Mouse (Mus musculus) cortical plate, adult 2 months (tissue): ENCODE measurements at regions not wholly inside any gene's neighbourhood (a gene's known extent, or its start where the extent isn't known, plus 50 kb on each side); places are given as distances from the start of the nearest gene placed in this dataset.

Source experiments
- H3K27ac ChIP-seq: fragments of 200-500 bp; 2 replicates; pipeline ENCODE4 v1.5.1; 2012; ENCODE audit warnings: low read length, control low read depth, inconsistent platforms; ENCODE audit not compliant: insufficient read depth
- H3K4me1 ChIP-seq: fragments of 200-500 bp; 2 replicates; pipeline ENCODE4 v1.6.1; 2011; ENCODE audit warnings: low read length; ENCODE audit not compliant: control insufficient read depth, insufficient read depth
- H3K4me3 ChIP-seq: fragments of 200-500 bp; 2 replicates; pipeline ENCODE4 v1.5.1; 2011; ENCODE audit warnings: mild to moderate bottlenecking, low read length, control low read depth; ENCODE audit not compliant: insufficient read depth
- CTCF ChIP-seq: fragments of 200-500 bp; IDR thresholded peaks from 2 replicates; pipeline ENCODE4 v1.5.1; 2011; ENCODE audit warnings: mild to moderate bottlenecking, control low read depth, low read length; ENCODE audit not compliant: insufficient read depth; ENCODE audit errors: extremely low read depth
- POLR2A ChIP-seq: fragments of 200-500 bp; IDR thresholded peaks from 2 replicates; pipeline ENCODE4 v1.6.1; 2011; ENCODE audit warnings: mild to moderate bottlenecking, low read length, control low read depth; ENCODE audit not compliant: insufficient read depth; ENCODE audit errors: extremely low read depth

DNA sequence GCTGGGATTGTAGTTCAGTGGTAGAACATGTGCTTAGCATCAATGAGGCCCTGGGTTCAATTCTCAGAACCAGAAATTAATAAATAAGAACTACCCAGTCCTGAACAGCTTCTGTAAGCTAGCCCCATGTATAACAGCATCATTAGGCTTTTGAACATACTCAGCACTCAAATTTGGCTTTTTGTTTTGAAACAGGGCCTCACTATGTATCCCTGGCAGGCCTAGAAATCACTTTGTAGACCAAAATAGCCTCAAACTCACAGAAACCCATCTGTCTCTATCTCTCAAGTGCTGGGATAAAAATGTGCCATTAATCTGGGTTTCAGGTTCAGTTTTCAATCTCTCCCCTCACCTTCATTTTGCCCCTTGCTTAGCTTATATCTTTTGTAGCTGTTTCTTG lies 66.6 kb upstream of the Cul1 start:
- Histone ChIP-seq H3K4me3 (no peak overlapping the region), H3K27ac (no peak overlapping the region), H3K4me1 (no peaks in the 10 kb centered on the region)
- no peak for TF ChIP-seq CTCF
- TF ChIP-seq POLR2A: no peak

DNA sequence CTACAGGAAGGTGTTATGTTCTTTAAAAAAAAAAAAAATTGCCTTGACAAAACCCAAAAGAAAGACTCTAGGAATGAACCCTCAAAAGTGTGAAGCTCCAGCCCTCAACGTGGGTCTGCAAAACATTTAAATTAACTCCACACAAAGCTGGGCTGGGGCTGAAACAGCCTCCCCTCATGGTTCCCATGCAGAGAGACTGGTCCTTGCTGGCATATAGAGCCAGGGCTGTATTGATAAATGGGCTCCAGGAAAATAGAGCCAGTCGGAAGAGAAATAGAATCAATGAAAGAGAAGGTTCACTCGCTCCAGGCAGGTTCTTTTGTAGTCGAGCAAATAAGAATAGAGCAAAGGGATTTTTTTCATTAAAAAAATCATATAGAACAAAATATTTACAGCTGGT lies 63.3 kb upstream of the Cul1 start:
- Histone ChIP-seq H3K4me1 (no peaks in the 10 kb centered on the region), H3K27ac (no peak overlapping the region), H3K4me3 (no peak overlapping the region)
- no peak for TF ChIP-seq POLR2A
- TF ChIP-seq CTCF: no peak

DNA sequence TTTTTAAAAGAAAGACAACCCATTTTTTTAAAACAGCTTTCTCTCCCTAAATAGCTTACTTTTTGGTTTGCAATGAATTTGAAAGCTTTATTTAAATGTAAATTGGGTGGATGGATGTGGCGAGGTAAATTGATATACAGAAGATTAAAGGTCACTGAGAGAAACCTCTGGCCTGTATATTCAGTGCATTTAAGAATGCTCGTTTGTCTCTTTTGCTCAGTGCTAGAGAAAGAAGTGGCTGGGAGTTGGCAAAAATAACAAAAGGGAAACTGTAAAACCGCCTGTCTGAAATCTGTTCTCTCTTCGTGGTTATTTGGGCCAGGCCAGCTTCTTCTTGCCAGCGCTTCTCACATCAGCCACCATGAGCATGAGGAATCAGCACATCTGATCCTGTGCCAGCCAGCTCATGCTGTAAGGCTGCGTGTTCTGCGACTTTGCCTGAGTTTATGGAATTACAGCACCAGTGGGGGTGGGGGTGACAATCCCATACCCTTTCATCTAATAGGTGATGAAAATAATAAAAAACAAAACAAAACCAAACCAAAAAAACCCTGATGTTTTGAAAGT lies 62.7 kb upstream of the Cul1 start:
- H3K4me3 ChIP-seq: no peak overlapping the region
- no peaks in the 10 kb centered on the region for H3K4me1 ChIP-seq
- TF ChIP-seq POLR2A: no peak
- no peak for TF ChIP-seq CTCF
- no peak overlapping the region for H3K27ac ChIP-seq

DNA sequence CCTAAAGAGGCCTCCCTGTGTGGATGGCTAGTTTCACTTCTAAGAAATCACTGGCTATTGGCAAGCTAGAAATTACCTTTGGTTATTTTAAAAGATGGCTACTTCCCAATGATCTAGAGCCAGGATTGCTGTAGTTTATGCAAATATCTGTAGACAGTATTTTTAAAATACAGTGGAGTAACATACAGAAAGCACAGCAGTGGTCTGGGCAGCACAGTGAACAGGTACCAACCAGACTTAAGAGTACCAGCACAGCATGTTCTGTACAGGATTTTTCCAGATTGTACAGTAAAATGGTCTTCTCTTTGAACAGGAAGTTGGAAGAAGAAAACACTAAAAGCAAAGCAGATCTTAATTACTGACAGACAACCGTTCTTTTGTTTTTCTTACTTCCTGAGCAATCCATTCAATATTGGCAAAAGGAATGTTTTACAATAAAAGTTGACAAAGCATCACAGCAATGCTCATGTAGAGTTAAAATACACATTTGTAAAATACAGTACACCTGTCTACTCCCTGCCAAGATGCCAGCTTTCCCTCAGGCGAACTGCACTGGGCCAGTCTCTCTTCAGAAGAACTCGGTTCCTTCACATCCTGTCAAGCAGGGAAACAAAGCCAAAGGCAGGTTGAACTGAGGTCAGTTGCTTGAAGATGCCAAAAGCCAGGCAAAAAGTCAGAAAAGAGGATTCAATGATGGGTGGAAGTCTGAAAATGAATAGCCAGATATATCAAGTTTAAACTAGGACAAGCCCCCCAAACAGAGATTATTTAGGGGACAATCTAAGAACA lies 62.0 kb upstream of the Cul1 start:
- H3K27ac ChIP-seq: no peak overlapping the region
- H3K4me3 ChIP-seq: no peak overlapping the region
- no peaks in the 10 kb centered on the region for H3K4me1 ChIP-seq
- no peak for TF ChIP-seq CTCF
- TF ChIP-seq POLR2A: no peak

DNA sequence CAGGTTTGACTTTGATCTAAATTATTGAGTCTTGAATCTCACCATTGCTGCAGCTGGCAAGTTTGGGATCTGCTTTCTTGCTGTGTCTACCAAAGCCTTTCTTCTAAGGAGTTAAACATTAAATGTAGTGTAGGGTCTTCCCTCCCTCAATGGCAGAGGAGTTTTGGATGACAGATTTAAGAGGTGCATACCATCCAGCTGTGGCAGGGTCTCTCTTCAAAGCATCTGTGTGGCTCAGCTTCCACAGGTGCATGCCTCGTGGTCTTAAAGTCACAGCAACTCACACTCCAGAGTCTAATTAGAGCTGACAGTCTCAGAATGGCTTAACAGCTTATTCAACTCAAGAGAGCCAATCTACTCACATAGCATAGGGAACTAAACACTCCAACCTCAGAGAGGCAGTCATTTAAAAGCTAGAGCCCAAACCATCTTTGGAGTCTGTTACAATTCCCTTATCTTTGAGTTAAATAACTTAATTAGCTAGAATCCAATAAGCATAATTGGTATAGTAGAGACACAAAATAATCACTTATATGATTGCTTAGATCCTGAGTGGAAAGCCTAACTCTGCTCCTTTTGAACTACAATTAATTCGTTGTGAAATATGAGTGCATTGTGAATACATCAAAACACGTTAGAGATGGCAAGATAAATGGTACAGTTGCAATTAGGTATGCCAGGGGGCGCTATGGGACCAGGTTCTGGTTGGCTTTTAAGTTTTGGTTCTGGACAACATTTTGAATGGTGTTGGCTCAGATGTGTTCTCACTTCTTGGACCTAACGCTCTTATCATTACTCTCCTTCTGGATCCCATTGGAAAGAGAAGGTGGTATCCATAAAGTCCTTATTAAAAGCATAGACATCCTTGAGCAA lies 57.5 kb upstream of the Cul1 start:
- no peak overlapping the region for H3K27ac ChIP-seq
- TF ChIP-seq CTCF: peak; percentile 37; the same call in 1 of the 2 replicates
- no peak for TF ChIP-seq POLR2A
- H3K4me1 ChIP-seq: no peaks in the 10 kb centered on the region
- H3K4me3 ChIP-seq: no peak overlapping the region
